Mouse (Mus musculus) layer of hippocampus, adult 18-20 months (tissue): ENCODE results near the gene 1810030O07Rik. TPM values are rescaled to one million over a fixed set of nuclear protein-coding genes. Genes with fewer than 3 reads are reported as not detected.
A peak's percentile ranks its signal among the peaks of the same experiment; 100 is the strongest.
"Not testable (repeated sequence)": the region's sequence is repeated elsewhere in the genome, so short reads cannot be mapped to it uniquely, and the experiment has no call there.

ENCODE experiments used
- DNase-seq, 2 experiments: peaks; one replicate each; pipeline ENCODE4 v3.0.0; 2022; ENCODE audit warnings: low spot score in 2 of 2
- long read RNA-seq: library from polyadenylated mRNA; stranded (forward); transcript quantifications from one replicate; pipeline ENCODE4 v2.0.0, GENCODE M21; 2021
- total RNA-seq, 2 experiments: library from RNA; stranded (reverse); gene quantifications; 2 replicates each; pipeline ENCODE4 v1.2.3; 2021

Gene 1810030O07Rik
- total RNA-seq, result 10 to 100 TPM; 17.2 to 18.5 TPM
- long read RNA-seq, transcript 1810030O07Rik-201 (7 exons, 2,699 nt), result major isoform, 21 of 28 reads
- long read RNA-seq, partial matches to known transcripts, result 4 of 28 reads
- long read RNA-seq, other reads (novel, unspliced or antisense), result 3 of 28 reads

DNA sequence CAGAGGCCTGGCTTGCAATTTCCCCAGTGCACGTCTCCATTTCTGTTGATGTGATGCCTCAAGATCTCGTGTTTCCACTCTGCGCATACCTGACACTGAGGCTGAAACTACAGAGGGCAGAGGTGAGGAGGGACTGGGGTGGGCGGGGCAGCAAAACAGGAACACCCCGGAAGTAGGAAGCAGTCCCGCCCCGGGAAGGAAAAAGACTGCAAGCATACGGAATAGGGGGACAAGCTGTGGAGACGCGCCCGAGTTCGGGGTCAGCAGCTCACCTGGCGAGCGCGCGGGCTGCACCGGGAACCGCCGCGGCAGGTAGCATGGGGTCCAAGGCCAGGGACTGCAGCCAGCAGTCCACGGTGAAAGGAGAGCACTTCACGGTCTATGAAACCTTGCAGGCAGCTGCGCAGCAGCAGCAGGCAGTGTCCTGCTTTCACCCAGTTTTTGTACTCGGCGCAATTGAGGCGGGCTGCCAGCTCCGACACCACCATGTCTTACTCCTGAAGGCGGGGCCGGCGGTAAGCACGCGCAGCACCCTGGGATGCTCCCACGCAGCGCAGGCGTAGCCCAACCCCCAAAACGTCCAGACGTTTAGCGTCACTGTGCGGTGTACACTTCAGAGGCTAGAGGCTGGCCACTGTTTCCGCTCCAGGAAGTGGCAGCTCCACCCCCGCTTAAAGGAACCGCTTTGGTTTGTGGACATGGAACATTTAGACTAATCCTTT is at the start of gene 1810030O07Rik:
Gene 1810030O07Rik, minus strand, starts transcription at position 615 of the 722 bp plus-strand sequence.
- peak; percentile 89 to 94 for DNase-seq

DNA sequence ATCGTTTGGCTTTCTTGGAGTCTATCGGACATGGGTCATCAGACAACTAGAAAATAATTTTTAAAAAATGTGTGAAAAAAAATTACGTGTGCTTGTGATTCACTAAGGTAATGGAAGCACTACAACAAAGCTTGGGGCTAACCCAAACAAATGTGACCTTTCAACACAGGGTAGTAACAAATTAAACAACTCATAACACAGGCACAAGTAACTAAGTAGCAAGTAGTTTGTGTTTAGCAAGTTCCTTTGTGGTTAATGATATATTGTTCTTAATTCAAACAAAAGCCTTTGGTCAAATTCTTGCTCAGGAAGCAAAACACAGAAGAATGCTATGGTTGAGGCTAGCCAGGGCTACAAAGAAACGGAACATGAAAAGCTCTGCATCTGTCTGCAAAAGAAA is 42.6 kb upstream of the 1810030O07Rik start:
- DNase-seq, result no peak

DNA sequence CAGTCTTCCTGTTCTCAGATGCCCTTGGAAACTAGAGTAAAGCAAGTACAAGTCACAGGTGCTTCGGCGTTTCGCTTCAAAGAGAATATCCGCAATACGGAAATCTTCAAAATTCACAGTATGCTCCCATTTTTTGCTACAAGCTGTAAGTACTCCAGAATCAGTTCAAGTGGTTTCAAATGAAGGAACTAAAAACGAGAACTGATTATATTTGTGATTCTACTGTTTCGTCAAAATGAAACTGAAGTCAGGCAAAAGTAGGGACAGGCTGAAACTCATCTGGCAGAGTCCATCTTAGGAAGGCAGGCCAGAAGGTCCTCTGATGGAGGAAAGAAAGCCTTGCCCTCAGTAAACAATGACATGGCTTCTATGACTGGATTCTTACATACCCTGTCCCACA is 40.3 kb upstream of the 1810030O07Rik start:
- no peak for DNase-seq

DNA sequence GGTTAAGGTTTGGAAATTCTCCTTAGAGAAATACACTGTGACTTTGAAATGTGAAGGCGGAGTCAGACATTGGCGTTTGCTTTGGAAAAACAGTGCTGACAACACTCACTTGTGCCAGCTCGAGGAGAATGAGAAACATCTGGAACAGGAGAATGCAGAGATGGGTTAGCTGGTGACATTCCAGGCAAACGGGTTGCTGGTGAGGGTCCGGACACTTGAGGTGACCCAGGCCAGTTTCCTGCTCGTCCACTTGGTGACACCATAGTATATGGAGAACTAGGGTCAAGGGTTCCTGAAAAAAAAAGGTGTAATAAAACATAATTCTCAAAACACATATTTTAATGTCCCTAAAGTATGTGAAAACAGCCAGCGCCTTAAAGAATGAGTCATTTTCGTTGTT is 13.4 kb upstream of the 1810030O07Rik start:
- no peak for DNase-seq

DNA sequence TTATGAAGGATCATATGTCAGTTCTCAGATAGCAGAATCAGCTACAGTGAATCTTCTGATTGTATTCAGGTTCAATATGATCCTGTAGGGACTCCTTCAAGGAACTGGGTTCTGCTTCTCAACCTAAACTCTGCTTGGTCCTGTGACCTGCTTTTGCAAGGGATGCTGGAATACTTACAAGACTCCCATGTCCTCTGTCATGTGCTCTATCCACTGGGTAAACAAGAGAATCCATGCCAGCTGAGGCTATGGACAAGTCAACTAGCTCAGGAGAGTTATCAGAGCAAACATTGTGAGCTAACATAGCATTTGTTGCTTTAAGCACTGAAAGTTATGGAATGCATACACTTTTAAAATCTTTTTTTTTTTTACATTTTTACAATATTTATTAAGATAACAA is 12.6 kb upstream of the 1810030O07Rik start:
- DNase-seq, result no peak

DNA sequence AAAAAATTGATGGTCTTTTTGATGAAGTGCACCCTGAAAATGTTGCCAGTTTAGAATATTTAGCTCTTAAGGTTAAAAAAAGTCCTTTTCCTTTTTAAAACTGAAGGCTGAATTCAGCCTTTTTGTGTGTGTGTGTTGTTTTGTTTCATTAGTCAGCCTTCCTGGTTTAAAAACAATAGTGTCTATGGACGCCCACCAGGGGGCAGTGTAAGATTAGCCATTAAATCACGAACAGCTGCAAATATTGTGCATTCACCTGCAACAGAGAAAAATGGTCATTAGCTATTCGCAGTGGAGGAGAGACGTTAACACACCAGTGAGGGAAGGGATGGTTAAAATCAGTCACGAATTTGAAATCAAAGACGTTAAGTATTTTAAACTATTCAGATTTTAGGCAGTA is 3.9 kb upstream of the 1810030O07Rik start:
- DNase-seq, result peak; percentile 43 to 73

DNA sequence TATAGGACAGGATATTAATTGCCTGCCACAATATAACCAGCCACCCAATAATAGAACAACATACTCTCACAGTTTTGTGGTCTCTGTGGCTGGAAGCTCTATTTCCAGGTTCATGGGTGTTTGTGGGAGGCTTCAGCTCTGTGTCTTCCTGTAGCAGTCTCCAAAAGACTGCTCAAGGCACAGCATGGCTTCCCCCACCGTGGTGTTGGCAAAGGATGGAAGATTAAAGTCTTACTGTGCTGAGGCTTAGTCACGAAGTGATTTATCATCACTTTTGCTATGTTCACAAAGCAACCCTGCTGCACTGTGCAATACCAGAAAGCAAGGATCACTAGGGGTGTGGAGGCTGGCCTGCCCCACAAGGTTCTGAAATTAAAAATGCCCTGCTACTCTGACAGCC is 19.6 kb downstream of the 1810030O07Rik start:
- no peak for DNase-seq

DNA sequence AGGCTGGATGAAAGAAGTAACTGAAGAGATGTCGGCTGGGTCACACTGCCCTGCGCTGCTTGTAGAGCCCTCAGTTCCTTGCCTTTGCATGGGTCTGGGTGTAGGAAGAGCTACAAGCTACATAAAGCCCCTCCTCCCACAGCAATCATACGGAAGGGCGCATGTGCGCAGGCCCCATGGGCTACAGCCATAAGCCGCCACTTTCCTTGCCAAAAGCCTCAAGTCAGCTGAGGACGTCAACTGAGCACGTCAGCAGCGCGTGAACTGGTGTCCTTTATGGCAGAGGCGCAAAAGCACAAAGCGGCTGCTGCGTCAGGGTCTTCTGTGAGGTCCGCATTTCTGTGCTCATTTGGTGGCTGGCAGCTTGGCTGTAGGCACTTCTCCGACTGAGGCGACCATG is 21.6 kb downstream of the 1810030O07Rik start:
- DNase-seq, result no peak

DNA sequence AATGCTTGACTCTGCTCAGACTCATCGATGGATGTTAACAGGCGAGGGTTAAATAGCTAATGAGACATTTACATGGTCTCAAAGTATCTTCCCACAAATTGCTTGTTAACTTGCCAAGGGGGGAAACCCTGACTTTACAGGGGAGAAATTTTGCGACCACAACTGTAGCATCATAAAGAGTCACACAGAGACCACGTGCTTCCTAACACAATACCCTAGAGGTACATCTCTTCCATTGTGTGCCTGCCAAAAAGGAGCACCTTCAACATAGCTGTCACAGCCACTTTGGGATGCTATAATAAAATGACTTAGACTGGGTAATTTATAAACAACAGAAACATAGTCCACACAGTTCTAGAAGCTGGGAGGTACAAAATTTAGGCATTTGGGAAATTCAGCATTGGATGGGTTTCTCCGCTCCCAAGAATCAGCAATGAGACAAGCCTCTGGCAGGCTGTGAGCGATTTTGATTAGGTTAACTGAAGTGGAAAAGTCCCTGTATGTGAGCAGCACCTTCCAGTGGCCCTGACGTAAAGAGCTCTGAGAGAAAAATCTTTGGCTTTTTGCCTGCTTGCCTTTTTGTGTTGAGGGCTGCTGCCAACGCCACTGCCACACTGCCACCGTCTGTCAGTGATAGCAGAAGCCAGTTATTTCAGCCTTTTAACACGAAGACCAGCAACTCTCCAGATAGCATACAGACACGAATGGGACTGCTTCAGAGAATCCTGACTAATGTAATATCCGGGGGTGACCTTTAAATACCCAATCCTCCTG is 27.8 kb downstream of the 1810030O07Rik start:
- peak in 1 of 2 experiments; percentile 51 for DNase-seq

DNA sequence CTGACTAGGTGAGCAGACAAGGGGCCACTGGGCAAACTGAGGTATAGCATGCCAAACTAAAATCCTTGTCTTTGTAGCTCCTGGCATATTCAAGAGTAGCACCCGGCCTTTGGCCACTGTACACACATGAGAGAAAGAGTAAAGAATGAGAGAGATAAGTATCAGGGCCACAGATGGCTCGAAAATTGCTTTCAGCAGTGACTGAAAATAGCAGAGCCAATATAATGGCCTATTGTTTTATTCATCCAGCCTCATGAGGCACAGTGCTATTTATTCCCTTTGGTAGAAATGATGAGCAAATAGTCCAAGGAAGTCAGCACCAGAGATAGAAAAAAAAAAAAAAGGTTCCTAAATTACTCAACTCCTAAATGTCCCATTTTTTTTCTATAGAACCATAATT is 28.5 kb downstream of the 1810030O07Rik start:
- peak in 1 of 2 experiments; percentile 11 for DNase-seq

DNA sequence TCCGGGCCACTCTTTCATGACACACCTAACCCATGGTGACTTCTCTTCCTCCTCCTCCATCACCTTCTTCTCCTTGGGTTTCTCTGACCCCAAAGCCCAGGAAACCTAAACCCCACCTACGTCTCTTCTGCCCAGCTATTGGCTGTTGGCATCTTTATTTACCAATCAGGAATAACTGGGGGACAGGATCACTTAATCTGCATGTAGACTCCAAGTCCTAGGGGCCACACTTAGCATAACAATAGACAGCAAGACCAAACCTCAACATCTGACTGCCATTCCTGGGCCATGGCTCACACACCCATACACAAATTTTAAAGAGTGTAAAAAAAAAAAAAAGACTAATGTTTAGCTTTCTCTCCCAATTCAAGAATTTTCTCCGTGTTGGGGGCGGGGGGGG is 48.3 kb downstream of the 1810030O07Rik start:
- no peak for DNase-seq

DNA sequence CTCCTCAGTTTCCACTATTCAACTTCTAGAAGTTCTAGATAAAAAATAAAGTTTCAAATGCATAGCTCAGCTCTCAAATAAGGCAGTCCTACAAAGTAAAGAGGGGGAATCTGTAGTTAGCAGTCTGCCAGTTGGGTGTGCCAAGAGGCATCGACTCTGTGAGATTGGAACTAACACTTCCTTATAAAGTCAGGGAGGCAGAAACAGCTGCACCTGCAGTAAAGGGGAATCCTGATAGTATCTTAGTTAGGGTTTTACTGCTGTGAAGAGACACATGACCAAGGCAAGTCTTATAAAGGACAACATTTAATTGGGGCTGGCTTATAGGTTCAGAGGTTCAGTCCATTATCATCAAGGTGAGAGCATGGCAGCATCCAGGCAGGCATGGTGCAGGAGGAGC is 61.1 kb downstream of the 1810030O07Rik start:
- DNase-seq, result not testable (repeated sequence)

DNA sequence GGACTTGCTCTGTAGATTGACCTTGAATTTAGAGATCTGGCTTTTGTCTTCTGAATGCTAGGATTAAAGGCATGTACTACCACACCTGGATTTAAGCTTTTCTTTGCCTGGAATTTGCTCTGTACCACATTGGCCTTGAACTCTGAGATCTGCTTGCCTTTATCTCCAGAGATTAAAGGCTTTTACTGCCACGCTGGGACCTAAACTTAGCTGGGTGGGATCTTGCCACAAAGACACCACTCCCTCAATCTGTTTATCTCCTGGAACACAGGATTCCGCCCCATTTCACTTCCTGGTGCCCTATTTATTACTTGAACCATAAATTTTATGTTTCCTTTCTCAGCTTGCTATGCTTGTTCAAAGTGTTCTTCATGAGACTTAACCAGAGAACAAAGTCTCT is 62.3 kb downstream of the 1810030O07Rik start:
- DNase-seq, result no peak

DNA sequence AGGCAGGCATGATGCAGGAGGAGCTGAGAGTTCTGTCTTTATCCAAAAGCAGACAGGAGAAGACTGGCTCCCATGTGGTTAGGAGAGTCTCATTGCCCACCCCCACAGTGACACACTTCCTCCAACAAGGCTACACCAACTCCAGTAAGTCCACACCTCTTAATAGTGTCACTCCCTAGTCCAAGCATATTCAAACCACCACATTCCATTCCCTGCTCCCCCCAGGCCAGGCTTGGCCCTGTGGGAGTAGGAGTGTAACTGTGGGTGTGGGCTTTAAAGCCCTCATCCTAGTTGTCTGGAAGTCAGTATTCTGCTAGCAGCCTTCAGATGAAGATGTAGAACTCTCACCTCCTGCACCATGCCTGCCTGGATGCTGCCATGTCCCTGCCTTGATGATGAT is 62.9 kb downstream of the 1810030O07Rik start:
- not testable (repeated sequence) for DNase-seq

Other genes starting within 250 kb of the 1810030O07Rik start
- 100 to 1,000 TPM; 182 to 193 TPM for gene Atp6ap2, start 85.9 kb downstream of the 1810030O07Rik start, total RNA-seq
- gene Med14, start 88.4 kb upstream of the 1810030O07Rik start, total RNA-seq, result 10 to 100 TPM; 72.7 to 81.0 TPM